Mouse (Mus musculus) c-Kit-positive CD71-positive TER-119-positive erythroid progenitor cells, embryonic 14.5 days (primary cell): ENCODE data around the gene Zfp982.
"Not testable (repeated sequence)": the region's sequence is repeated elsewhere in the genome, so short reads cannot be mapped to it uniquely, and the experiment has no call there.

Source experiments
- DNase-seq: peaks from one replicate; pipeline ENCODE4 v3.0.0-alpha.2; 2013; ENCODE audit warnings: low spot score

Zfp982 gene

GRCm38 (mm10) chr4:147492117-147492516 lies at the start of gene Zfp982:
Zfp982 (plus strand) TSS chr4:147492417.
- not testable (repeated sequence) for DNase-seq

GRCm38 (mm10) chr4:147442649-147443553 lies 49.3 kb upstream of the Zfp982 start:
- not testable (repeated sequence) for DNase-seq

GRCm38 (mm10) chr4:147443554-147443927 lies 48.7 kb upstream of the Zfp982 start:
- not testable (repeated sequence) for DNase-seq

- DNase-seq, result not testable (repeated sequence)
These were observed 46.8 kb upstream of the Zfp982 start for GRCm38 (mm10) chr4:147445371-147445770.

GRCm38 (mm10) chr4:147448358-147448757 lies 43.9 kb upstream of the Zfp982 start:
- no peak for DNase-seq

- DNase-seq, result no peak
These were observed 43.1 kb upstream of the Zfp982 start for GRCm38 (mm10) chr4:147449099-147449581.

- DNase-seq, result not testable (repeated sequence)
These were observed 42.2 kb upstream of the Zfp982 start for GRCm38 (mm10) chr4:147449986-147450385.

- not testable (repeated sequence) for DNase-seq
These were observed 25.0 kb upstream of the Zfp982 start for GRCm38 (mm10) chr4:147467207-147467606.

GRCm38 (mm10) chr4:147498772-147499613 lies 6.8 kb downstream of the Zfp982 start:
- not testable (repeated sequence) for DNase-seq

- DNase-seq, result no peak
These were observed 17.0 kb downstream of the Zfp982 start for GRCm38 (mm10) chr4:147509174-147509573.

- no peak for DNase-seq
These were observed 26.8 kb downstream of the Zfp982 start for GRCm38 (mm10) chr4:147518981-147519380.

GRCm38 (mm10) chr4:147520100-147520499 lies 27.9 kb downstream of the Zfp982 start:
- DNase-seq, result no peak

GRCm38 (mm10) chr4:147525125-147525524 lies 32.9 kb downstream of the Zfp982 start:
- no peak for DNase-seq

- DNase-seq, result no peak
These were observed 38.1 kb downstream of the Zfp982 start for GRCm38 (mm10) chr4:147530366-147530765.

GRCm38 (mm10) chr4:147535916-147536315 lies 43.7 kb downstream of the Zfp982 start:
- not testable (repeated sequence) for DNase-seq

- DNase-seq, result no peak
These were observed 45.5 kb downstream of the Zfp982 start for GRCm38 (mm10) chr4:147537702-147538101.

- DNase-seq, result not testable (repeated sequence)
These were observed 47.7 kb downstream of the Zfp982 start, which contains the start of gene Gm16503 for GRCm38 (mm10) chr4:147539918-147540317. Gm16503 (plus strand) TSS chr4:147540218.

- no peak for DNase-seq
These were observed 48.9 kb downstream of the Zfp982 start for GRCm38 (mm10) chr4:147541105-147541504.

GRCm38 (mm10) chr4:147553071-147553470 lies 60.9 kb downstream of the Zfp982 start, which contains the start of gene Zfp985:
Zfp985 (plus strand) TSS chr4:147553277.
- DNase-seq, result not testable (repeated sequence)

GRCm38 (mm10) chr4:147554361-147554760 lies 62.1 kb downstream of the Zfp982 start:
- not testable (repeated sequence) for DNase-seq

- DNase-seq, result not testable (repeated sequence)
These were observed 64.7 kb downstream of the Zfp982 start for GRCm38 (mm10) chr4:147556921-147557320.

GRCm38 (mm10) chr4:147558011-147558410 lies 65.8 kb downstream of the Zfp982 start:
- DNase-seq, result not testable (repeated sequence)
